Mouse (Mus musculus) midbrain, postnatal 0 days (tissue): ENCODE measurements around the gene Dyrk1a. TPM values are rescaled to one million over a fixed set of nuclear protein-coding genes. Genes with fewer than 3 reads are reported as not detected.
A peak's percentile ranks its signal among the peaks of the same experiment; 100 is the strongest.

Experiments
- ATAC-seq: fragments of 200-750 bp; cut with Nextera tagmentation; 2 replicates; pipeline ENCODE4 v1.8.0; 2017; ENCODE audit warnings: moderate number of reproducible peaks, mild to moderate bottlenecking, moderate TSS enrichment, moderate library complexity; ENCODE audit not compliant: low FRiP score
- DNase-seq: peaks from one replicate; pipeline ENCODE4 v3.0.0-alpha.2; 2015; ENCODE audit warnings: low spot score
- H3K27ac ChIP-seq: fragments of 300-500 bp; sonication (generic); 2 replicates; pipeline ENCODE4 v1.5.1; 2014; ENCODE audit warnings: low read depth, mild to moderate bottlenecking, low read length, mixed read lengths
- H3K27me3 ChIP-seq: fragments of 300-500 bp; sonication (generic); 2 replicates; pipeline ENCODE4 v1.6.1; 2014; ENCODE audit warnings: low read length, control low read depth, mixed read lengths; ENCODE audit not compliant: insufficient read depth
- H3K36me3 ChIP-seq: fragments of 300-500 bp; sonication (generic); 2 replicates; pipeline ENCODE4 v1.6.1; 2014; ENCODE audit warnings: low read length, control low read depth, mixed read lengths; ENCODE audit not compliant: insufficient read depth
- H3K4me1 ChIP-seq: fragments of 300-500 bp; sonication (generic); 2 replicates; pipeline ENCODE4 v1.6.1; 2014; ENCODE audit warnings: mild to moderate bottlenecking, control low read depth, antibody characterized with exemption, low read length, mixed read lengths; ENCODE audit not compliant: insufficient read depth
- H3K4me2 ChIP-seq: fragments of 300-500 bp; sonication (generic); 2 replicates; pipeline ENCODE4 v1.6.1; 2014; ENCODE audit warnings: low read depth, mild to moderate bottlenecking, low read length, mixed read lengths; ENCODE audit not compliant: poor library complexity, severe bottlenecking
- H3K4me3 ChIP-seq: fragments of 300-500 bp; sonication (generic); 2 replicates; pipeline ENCODE4 v1.5.1; 2014; ENCODE audit warnings: low read depth, mild to moderate bottlenecking, low read length, moderate library complexity
- H3K9ac ChIP-seq: fragments of 300-500 bp; sonication (generic); replicated peaks from 2 replicates; pipeline ENCODE4 v1.6.1; 2014; ENCODE audit warnings: mild to moderate bottlenecking, low read length, moderate library complexity, mixed read lengths; ENCODE audit not compliant: poor library complexity, severe bottlenecking
- H3K9me3 ChIP-seq: fragments of 300-500 bp; sonication (generic); 2 replicates; pipeline ENCODE4 v1.6.1; 2016; ENCODE audit warnings: low read length, control low read depth
- CTCF ChIP-seq: IDR thresholded peaks from 2 replicates; pipeline ENCODE4 v1.5.1; 2016; ENCODE audit warnings: antibody characterized with exemption, mild to moderate bottlenecking
- WGBS: fragments of 180-500 bp; shearing (Covaris S2); extraction: QIAGEN DNeasy Blood & Tissue Kit; methylation state at CpG from one replicate; pipeline ENCODE4 v1.1.7; 2014; 5-methylcytosine and 5-hydroxymethylcytosine counted together
- polyA plus RNA-seq: library from polyadenylated mRNA; unstranded; fragments of >200 nt; fragmentation: Nextera tagmentation; extraction: Ambion mirVana; gene quantifications from 2 replicates; pipeline ENCODE4 v1.2.1, GENCODE M21; 2015
- total RNA-seq: library from RNA; depleted of rRNA; stranded (reverse); fragments of >200 nt; gene quantifications from 2 replicates; pipeline ENCODE4 v1.2.3, GENCODE M21; 2014

Gene Dyrk1a
- total and polyA plus RNA-seq, 2 experiments from 2014 or later: 13.7 to 94.2 TPM

DNA sequence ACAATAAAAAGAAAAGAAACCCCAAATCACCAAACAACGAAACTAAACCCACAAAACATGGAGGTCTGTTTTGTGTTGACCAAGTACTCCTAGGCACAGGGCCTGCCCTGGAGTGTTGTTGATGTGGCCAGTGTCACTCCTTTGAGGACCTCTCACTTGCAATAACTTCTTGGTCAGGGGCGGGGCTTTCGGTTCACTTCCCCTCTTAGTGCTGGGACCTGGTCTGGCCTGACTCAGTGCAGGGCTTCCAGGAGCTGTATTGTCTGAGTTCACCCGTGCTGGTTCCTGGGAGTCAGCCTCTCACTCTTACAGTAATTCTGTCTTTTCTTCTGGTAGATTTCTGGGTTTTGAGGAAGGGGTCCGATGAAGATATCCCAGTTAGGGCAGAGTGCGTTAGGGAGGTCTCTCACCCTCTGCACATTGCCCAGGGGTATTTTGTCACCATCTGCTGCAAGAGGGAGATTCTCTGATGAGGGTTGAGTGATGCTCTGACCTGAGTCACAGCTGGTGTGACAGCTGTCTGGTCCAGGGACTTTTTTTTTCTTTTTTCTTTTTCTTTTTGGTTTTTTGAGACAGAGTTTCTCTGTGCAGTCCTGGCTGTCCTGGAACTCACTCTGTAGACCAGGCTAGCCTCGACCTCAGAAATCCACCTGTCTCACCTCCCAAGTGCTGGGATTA is 150.8 kb downstream of the Dyrk1a start:
- Histone ChIP-seq H3K4me1 (0 out of 2 replicates have a peak, but pooled peaks cover 3% of the 10 kb centered on the region), H3K27ac (no peak overlapping the region), H3K4me3 (no peak overlapping the region), H3K4me2 (no peak overlapping the region), H3K9ac (no peak overlapping the region), H3K36me3 (no peaks in the 10 kb centered on the region), H3K9me3 (no peaks in the 10 kb centered on the region), H3K27me3 (no peaks in the 10 kb centered on the region)
- no peak for TF ChIP-seq CTCF
- ATAC-seq (no peak), DNase-seq (no peak)
- 69% methylated on average over 7 of the region's 7 CpGs for WGBS

DNA sequence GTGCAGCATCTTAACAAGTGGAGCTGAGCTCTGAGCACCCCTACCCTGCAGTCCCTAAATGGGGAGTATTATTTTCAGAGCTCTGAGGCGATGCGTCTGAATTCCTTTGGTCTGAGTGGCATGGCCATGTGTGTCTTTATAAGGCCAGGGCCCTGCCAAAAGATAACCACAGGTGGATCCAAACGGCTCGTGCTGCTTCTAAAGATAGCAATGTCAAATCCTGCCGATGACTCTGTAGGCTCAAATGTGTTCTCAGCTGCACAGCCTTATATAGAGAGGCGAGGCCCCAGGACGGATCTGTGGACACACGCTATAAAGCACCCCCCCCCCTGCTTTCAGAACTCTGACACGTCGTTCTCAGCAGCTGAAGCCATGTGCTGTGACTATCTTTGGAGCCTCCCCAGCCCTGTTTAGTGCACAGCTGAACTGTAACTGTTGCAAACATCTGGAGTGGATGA is 151.8 kb downstream of the Dyrk1a start:
- Histone ChIP-seq H3K9me3 (no peaks in the 10 kb centered on the region), H3K27ac (no peak overlapping the region), H3K36me3 (no peaks in the 10 kb centered on the region), H3K9ac (no peak overlapping the region), H3K4me1 (0 out of 2 replicates have a peak, but pooled peaks cover 3% of the 10 kb centered on the region), H3K27me3 (no peaks in the 10 kb centered on the region), H3K4me3 (no peak overlapping the region), H3K4me2 (no peak overlapping the region)
- ATAC-seq (no peak), DNase-seq (no peak)
- no peak for TF ChIP-seq CTCF
- WGBS: 83% methylated on average over 10 of the region's 10 CpGs

DNA sequence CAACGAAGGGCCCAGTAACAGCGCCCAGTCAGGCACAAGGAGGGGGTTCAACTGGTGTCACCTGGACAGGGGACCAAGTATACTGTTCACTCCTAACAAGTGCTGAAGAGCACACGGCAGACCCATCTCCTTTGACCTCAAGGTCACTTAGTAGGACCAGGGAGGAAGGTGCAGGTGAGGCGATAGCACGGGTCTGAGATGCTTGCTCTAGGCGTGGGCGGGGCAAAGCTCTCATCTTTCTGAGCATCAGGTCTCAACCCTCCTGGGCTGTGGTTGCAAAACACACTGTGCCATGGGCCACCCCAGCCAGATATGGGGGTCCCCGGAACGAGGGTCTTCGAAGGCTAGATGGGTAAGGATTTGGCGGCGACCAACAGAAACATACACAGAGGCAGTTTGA is 153.1 kb downstream of the Dyrk1a start:
- WGBS: 86% methylated on average over 12 of the region's 12 CpGs
- no peak for DNase-seq

DNA sequence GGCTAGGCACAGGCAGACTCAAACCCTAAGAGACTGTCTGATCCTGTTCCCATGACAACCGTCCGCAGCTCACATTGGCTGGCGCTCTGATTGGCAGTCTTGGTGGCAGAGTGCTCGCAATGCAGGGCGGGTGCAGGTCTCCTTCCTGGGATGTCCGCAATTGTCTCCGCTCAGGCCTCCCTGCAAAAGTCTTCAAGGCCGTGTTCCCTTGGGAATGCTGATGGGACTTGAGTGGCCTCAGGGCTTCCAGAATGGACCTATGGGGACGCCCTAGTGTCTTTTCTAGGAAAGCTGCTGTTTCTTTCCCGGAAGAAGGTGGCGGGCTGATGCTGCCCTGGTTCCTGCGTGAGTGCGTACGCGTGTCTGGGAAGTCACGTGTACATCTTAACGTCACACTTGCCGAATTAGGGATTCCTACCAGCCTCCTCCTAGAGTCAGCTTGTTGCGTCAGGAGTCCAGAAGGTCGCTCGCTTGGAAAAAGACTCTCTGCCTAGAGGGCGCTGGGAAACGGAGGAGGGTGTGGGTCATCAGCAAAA is 154.3 kb downstream of the Dyrk1a start:
- Histone ChIP-seq H3K4me3 (peak overlapping the region; percentile 50), H3K9me3 (no peaks in the 10 kb centered on the region), H3K9ac (peak overlapping the region; percentile 59), H3K36me3 (no peaks in the 10 kb centered on the region), H3K27ac (peak overlapping the region; percentile 88), H3K27me3 (no peaks in the 10 kb centered on the region), H3K4me1 (0 out of 2 replicates have a peak, but pooled peaks cover 3% of the 10 kb centered on the region), H3K4me2 (peak overlapping the region; percentile 86)
- DNase-seq (peak; percentile 94), ATAC-seq (peak; percentile 95)
- WGBS: under 1% methylated on average over 23 of the region's 23 CpGs
- peak; percentile 58 for TF ChIP-seq CTCF

More for the DNA sequence above, 153.1 kb downstream of the Dyrk1a start:
- ATAC-seq: no peak
- Histone ChIP-seq H3K4me2 (no peak overlapping the region), H3K27ac (no peak overlapping the region), H3K9ac (no peak overlapping the region), H3K36me3 (no peaks in the 10 kb centered on the region), H3K9me3 (no peaks in the 10 kb centered on the region), H3K4me3 (no peak overlapping the region), H3K4me1 (0 out of 2 replicates have a peak, but pooled peaks cover 3% of the 10 kb centered on the region), H3K27me3 (no peaks in the 10 kb centered on the region)
- TF ChIP-seq CTCF: no peak

DNA sequence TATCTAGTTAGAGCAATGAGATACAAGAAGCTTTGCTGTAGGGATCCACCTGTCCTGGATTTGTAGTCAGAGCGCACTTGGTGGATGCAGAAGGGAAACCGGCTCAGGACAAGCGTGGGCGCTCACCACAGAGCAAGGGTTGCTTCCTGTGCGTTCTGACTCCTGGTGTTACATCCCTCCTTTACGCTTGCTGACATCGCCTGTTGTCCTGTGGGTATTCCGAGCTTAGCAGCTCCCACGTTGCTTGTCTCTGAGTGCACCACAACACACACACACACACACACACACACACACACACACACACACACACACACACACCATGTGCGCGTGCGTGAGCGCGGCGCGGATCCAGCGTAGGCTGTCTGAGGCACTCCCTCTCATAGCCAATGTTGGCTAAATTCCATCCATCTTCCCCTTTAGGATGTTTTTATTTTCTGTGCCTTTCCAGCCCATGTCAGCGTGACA is 155.0 kb downstream of the Dyrk1a start:
- TF ChIP-seq CTCF: no peak
- Histone ChIP-seq H3K4me2 (peak overlapping the region; percentile 86), H3K4me3 (peak overlapping the region; percentile 50), H3K4me1 (0 out of 2 replicates have a peak, but pooled peaks cover 3% of the 10 kb centered on the region), H3K36me3 (no peaks in the 10 kb centered on the region), H3K9me3 (no peaks in the 10 kb centered on the region), H3K27me3 (no peaks in the 10 kb centered on the region), H3K9ac (peak overlapping the region; percentile 59), H3K27ac (peak overlapping the region; percentile 88)
- ATAC-seq (peak; percentile 62), DNase-seq (peak; percentile 59)
- 0% methylated on average over 18 of the region's 18 CpGs for WGBS

DNA sequence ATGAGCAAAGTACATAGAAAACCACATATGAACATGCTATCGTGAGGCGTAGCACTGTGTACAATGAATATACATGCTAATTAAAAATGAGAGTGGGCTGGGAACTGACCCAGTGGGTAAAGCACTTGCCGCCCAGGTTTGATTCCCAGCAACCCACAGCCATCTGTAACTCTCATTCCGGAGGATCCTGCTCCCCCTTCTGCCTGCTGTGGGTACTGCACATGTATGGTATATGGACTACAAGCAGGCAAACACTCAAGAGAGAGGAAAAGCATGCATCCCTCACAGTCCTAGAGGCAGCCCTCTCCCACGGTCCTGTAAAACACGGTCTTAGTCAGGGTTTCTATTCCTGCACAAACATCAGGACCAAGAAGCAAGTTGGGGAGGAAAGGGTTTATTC is 159.4 kb downstream of the Dyrk1a start:
- Histone ChIP-seq H3K27ac (no peak overlapping the region), H3K9me3 (no peaks in the 10 kb centered on the region), H3K4me3 (no peak overlapping the region), H3K36me3 (no peaks in the 10 kb centered on the region), H3K27me3 (no peaks in the 10 kb centered on the region), H3K4me2 (no peak overlapping the region), H3K9ac (no peak overlapping the region), H3K4me1 (0 out of 2 replicates have a peak, but pooled peaks cover 3% of the 10 kb centered on the region)
- WGBS: 89% methylated on average over 6 of the region's 6 CpGs
- TF ChIP-seq CTCF: no peak
- DNase-seq (no peak), ATAC-seq (no peak)
